Mouse (Mus musculus): Measurements from ENCODE around the gene Rabgap1l. TPM values are rescaled to one million over a fixed set of nuclear protein-coding genes. Genes with fewer than 3 reads are reported as not detected.
"Not testable (repeated sequence)": the region's sequence is repeated elsewhere in the genome, so short reads cannot be mapped to it uniquely, and the experiment has no call there.

The Rabgap1l gene
- polyA plus RNA-seq, 1 experiment = 13.8 TPM

GRCm38 (mm10) chr1:160606425-160606824 lies 186.6 kb downstream of the Rabgap1l start:
- no peaks in the 10 kb centered on the region for H3K27me3 ChIP-seq (ENCODE audit: control insufficient read depth, insufficient read depth, low read length)
- H3K36me3 ChIP-seq (ENCODE audit: control insufficient read depth, insufficient read depth, low read length) = no peaks in the 10 kb centered on the region
- WGBS = 95% methylated on average over 2 of the region's 2 CpGs
- no peak for DNase-seq (ENCODE audit: low read depth in 1 of 2, low spot score in 2 of 2)
- H3K4me1 ChIP-seq (ENCODE audit: control insufficient read depth, insufficient read depth, insufficient read length) = no peaks in the 10 kb centered on the region
- H3K27ac ChIP-seq (ENCODE audit: insufficient read depth, low read length) = no peak overlapping the region
- TF ChIP-seq CTCF (IDR thresholded peaks at IDR 0.05; ENCODE audit: extremely low read depth, insufficient read depth, insufficient read length, insufficient replicate concordance) (no peak), POLR2A (IDR thresholded peaks at IDR 0.05; ENCODE audit: low read depth, low read length) (no peak)
- no peak overlapping the region for H3K4me3 ChIP-seq (ENCODE audit: extremely low read depth, insufficient read depth, insufficient read length)

DNA sequence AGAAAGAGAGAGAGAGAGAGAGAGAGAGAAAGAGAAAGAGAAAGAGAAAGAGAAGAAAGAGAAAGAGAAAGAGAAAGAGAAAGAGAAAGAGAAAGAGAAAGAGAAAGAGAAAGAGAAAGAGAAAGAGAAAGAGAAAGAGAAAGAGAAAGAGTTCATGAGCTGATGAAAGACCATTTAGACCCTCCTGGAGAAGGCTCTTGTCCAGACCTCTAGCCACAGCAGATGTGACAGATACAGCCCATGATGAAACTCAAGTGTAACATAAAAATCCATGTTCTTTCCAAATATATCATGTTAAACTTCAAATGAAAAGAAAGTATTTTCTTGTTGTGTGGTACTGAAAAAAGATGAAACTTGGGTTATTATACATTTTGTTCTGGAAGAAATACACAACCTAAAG lies 189.7 kb downstream of the Rabgap1l start:
- DNase-seq (ENCODE audit: low read depth in 1 of 2, low spot score in 2 of 2); H3K36me3 ChIP-seq (ENCODE audit: control insufficient read depth, insufficient read depth, low read length); H3K27ac ChIP-seq (ENCODE audit: insufficient read depth, low read length); H3K4me3 ChIP-seq (ENCODE audit: extremely low read depth, insufficient read depth, insufficient read length); H3K4me1 ChIP-seq (ENCODE audit: control insufficient read depth, insufficient read depth, insufficient read length); H3K27me3 ChIP-seq (ENCODE audit: control insufficient read depth, insufficient read depth, low read length): not testable (repeated sequence)

DNA sequence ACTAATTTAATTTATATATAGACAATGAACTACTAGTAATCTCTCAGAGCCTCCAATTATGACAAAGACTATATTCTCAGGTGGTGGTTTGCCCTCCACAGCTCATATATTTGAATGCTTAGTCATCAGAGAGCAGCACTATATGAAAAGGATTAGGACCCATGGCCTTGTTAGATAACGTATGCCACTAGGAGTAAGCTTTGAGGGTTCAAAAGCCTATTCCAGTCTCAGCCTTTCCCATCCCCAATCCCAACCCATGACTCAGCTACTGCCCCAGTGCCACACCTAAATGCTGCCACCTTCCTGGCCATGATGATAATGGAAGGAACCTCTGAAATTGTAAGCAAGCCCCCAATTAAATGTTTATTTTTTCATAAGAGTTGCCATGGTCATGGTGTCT lies 195.6 kb downstream of the Rabgap1l start:
- Histone ChIP-seq H3K36me3 (ENCODE audit: control insufficient read depth, insufficient read depth, low read length) (no peaks in the 10 kb centered on the region), H3K4me1 (ENCODE audit: control insufficient read depth, insufficient read depth, insufficient read length) (no peaks in the 10 kb centered on the region), H3K27me3 (ENCODE audit: control insufficient read depth, insufficient read depth, low read length) (no peaks in the 10 kb centered on the region), H3K4me3 (ENCODE audit: extremely low read depth, insufficient read depth, insufficient read length) (no peak overlapping the region), H3K27ac (ENCODE audit: insufficient read depth, low read length) (no peak overlapping the region)
- no peak for DNase-seq (ENCODE audit: low read depth in 1 of 2, low spot score in 2 of 2)
- TF ChIP-seq POLR2A (IDR thresholded peaks at IDR 0.05; ENCODE audit: low read depth, low read length) (no peak), CTCF (IDR thresholded peaks at IDR 0.05; ENCODE audit: extremely low read depth, insufficient read depth, insufficient read length, insufficient replicate concordance) (no peak)
- 93% methylated on average over 1 of the region's 1 CpGs for WGBS

- 89% methylated on average over 3 of the region's 3 CpGs for WGBS
- DNase-seq (ENCODE audit: low read depth in 1 of 2, low spot score in 2 of 2) = no peak
- Histone ChIP-seq H3K36me3 (ENCODE audit: control insufficient read depth, insufficient read depth, low read length) (no peaks in the 10 kb centered on the region), H3K27ac (ENCODE audit: insufficient read depth, low read length) (no peak overlapping the region), H3K27me3 (ENCODE audit: control insufficient read depth, insufficient read depth, low read length) (no peaks in the 10 kb centered on the region), H3K4me1 (ENCODE audit: control insufficient read depth, insufficient read depth, insufficient read length) (no peaks in the 10 kb centered on the region), H3K4me3 (ENCODE audit: extremely low read depth, insufficient read depth, insufficient read length) (no peak overlapping the region)
- TF ChIP-seq POLR2A (IDR thresholded peaks at IDR 0.05; ENCODE audit: low read depth, low read length) (no peak), CTCF (IDR thresholded peaks at IDR 0.05; ENCODE audit: extremely low read depth, insufficient read depth, insufficient read length, insufficient replicate concordance) (no peak)
Measured at GRCm38 (mm10) chr1:160596948-160597270, 196.1 kb downstream of the Rabgap1l start.

DNA sequence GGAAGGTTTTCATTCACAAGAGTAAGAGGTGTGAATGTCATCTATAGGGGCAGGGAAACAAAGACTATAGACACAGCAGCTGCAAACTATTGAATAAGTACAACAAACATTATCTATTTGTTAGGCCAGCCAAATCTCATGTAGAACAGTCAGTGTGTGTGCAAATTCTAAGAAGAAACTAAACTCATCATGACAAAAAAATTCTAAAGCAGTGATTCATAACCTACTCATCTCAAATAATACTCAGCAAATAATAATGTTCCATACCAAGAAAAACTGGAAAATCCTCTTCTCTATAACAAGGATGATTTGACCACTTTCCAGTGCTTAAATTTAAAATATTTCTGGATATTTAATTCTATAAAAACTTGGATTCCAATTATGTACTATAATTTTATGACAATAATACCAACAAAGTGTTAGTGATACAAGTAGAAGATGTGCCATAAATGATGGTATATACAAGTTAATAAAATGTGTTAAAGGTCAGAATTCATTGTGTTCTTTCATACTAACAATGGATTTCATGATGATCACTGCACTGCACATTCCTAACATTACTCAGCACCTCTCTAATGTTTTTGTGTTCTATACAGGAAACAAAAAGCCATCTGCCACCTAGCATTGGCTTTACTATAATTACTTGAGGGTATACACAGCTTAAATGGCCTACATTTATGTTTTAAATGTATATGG lies 196.6 kb downstream of the Rabgap1l start:
- TF ChIP-seq CTCF (IDR thresholded peaks at IDR 0.05; ENCODE audit: extremely low read depth, insufficient read depth, insufficient read length, insufficient replicate concordance) (no peak), POLR2A (IDR thresholded peaks at IDR 0.05; ENCODE audit: low read depth, low read length) (no peak)
- no peak overlapping the region for H3K4me3 ChIP-seq (ENCODE audit: extremely low read depth, insufficient read depth, insufficient read length)
- no peak overlapping the region for H3K27ac ChIP-seq (ENCODE audit: insufficient read depth, low read length)
- no peaks in the 10 kb centered on the region for H3K4me1 ChIP-seq (ENCODE audit: control insufficient read depth, insufficient read depth, insufficient read length)
- H3K27me3 ChIP-seq (ENCODE audit: control insufficient read depth, insufficient read depth, low read length) = no peaks in the 10 kb centered on the region
- no peak for DNase-seq (ENCODE audit: low read depth in 1 of 2, low spot score in 2 of 2)
- H3K36me3 ChIP-seq (ENCODE audit: control insufficient read depth, insufficient read depth, low read length) = no peaks in the 10 kb centered on the region

DNA sequence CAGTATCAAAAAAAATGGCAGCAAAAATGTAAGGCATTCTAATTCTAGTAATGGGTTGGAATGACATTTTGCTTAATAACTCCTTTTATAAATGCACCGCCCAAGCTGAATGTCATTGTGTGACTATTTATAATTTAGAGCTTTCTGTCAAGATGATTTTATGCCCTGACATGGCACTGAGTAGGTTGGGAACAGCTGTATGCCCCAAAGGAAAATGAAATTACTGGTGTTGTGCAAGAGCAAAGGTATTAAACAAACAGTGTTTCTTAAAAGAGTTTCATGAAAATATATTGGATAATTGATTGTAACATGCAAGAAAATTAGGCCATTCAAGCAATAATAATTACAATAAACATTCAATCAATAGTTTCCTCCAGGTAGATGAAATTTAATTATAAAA lies 198.4 kb downstream of the Rabgap1l start:
- Histone ChIP-seq H3K36me3 (ENCODE audit: control insufficient read depth, insufficient read depth, low read length) (no peaks in the 10 kb centered on the region), H3K4me1 (ENCODE audit: control insufficient read depth, insufficient read depth, insufficient read length) (no peaks in the 10 kb centered on the region), H3K4me3 (ENCODE audit: extremely low read depth, insufficient read depth, insufficient read length) (no peak overlapping the region), H3K27ac (ENCODE audit: insufficient read depth, low read length) (no peak overlapping the region), H3K27me3 (ENCODE audit: control insufficient read depth, insufficient read depth, low read length) (no peaks in the 10 kb centered on the region)
- whole genome bisulfite sequencing = 94% methylated on average over 1 of the region's 1 CpGs
- DNase-seq (ENCODE audit: low read depth in 1 of 2, low spot score in 2 of 2) = no peak
- no peak for TF ChIP-seq CTCF (IDR thresholded peaks at IDR 0.05; ENCODE audit: extremely low read depth, insufficient read depth, insufficient read length, insufficient replicate concordance)
- TF ChIP-seq POLR2A (IDR thresholded peaks at IDR 0.05; ENCODE audit: low read depth, low read length) = no peak

DNA sequence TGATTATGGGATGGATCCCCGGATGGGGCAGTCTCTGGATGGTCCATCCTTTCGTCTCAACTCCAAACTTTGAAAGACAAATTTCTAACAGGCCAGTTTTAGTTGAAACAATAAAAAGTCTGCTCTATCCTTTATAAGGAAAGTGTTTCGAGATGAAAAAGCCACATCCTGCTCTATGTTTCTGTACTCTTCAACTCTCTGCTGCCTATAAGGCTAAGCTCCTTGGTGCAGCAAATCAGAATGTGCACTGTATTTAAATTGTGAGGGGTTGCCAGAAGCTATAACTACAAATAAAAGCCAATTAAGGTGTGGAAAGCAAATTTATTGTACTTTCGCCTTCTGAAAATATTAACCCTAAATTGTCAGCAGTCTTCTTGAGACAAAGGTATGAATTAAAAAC lies 198.9 kb downstream of the Rabgap1l start:
- Histone ChIP-seq H3K4me3 (ENCODE audit: extremely low read depth, insufficient read depth, insufficient read length) (no peak overlapping the region), H3K27me3 (ENCODE audit: control insufficient read depth, insufficient read depth, low read length) (no peaks in the 10 kb centered on the region), H3K36me3 (ENCODE audit: control insufficient read depth, insufficient read depth, low read length) (no peaks in the 10 kb centered on the region), H3K4me1 (ENCODE audit: control insufficient read depth, insufficient read depth, insufficient read length) (no peaks in the 10 kb centered on the region), H3K27ac (ENCODE audit: insufficient read depth, low read length) (no peak overlapping the region)
- 80% methylated on average over 4 of the region's 4 CpGs for WGBS
- TF ChIP-seq POLR2A (IDR thresholded peaks at IDR 0.05; ENCODE audit: low read depth, low read length) (no peak), CTCF (IDR thresholded peaks at IDR 0.05; ENCODE audit: extremely low read depth, insufficient read depth, insufficient read length, insufficient replicate concordance) (no peak)
- DNase-seq (ENCODE audit: low read depth in 1 of 2, low spot score in 2 of 2) = no peak

Data from spleen, adult 2 months (tissue).